Mouse (Mus musculus) testis, adult 2 months (tissue): ENCODE data around the gene Porcn. TPM values are rescaled to one million over a fixed set of nuclear protein-coding genes. Genes with fewer than 3 reads are reported as not detected.

Experiments used
- H3K27ac ChIP-seq: fragments of 200-500 bp; 2 replicates; pipeline ENCODE4 v1.5.1; 2012; ENCODE audit warnings: low read depth, low read length; ENCODE audit not compliant: control insufficient read depth, insufficient read depth
- H3K27me3 ChIP-seq: fragments of 200-500 bp; 2 replicates; pipeline ENCODE4 v1.6.1; 2012; ENCODE audit warnings: mild to moderate bottlenecking, low read length, moderate library complexity; ENCODE audit not compliant: control insufficient read depth, insufficient read depth
- H3K36me3 ChIP-seq: fragments of 200-500 bp; 2 replicates; pipeline ENCODE4 v1.6.1; 2012; ENCODE audit warnings: mild to moderate bottlenecking, low read length; ENCODE audit not compliant: control insufficient read depth, insufficient read depth
- H3K4me1 ChIP-seq: fragments of 200-500 bp; 2 replicates; pipeline ENCODE4 v1.6.1; 2012; ENCODE audit warnings: low read length; ENCODE audit not compliant: control insufficient read depth, insufficient read depth
- H3K4me3 ChIP-seq: fragments of 200-500 bp; 2 replicates; pipeline ENCODE4 v1.5.1; 2012; ENCODE audit warnings: low read depth, mild to moderate bottlenecking, low read length, moderate library complexity, mixed read lengths; ENCODE audit not compliant: control insufficient read depth
- CTCF ChIP-seq: fragments of 200-500 bp; IDR thresholded peaks from 2 replicates; pipeline ENCODE4 v1.5.1; 2012; ENCODE audit warnings: low read depth, mild to moderate bottlenecking, inconsistent platforms, low read length, moderate library complexity; ENCODE audit not compliant: control insufficient read depth, insufficient read depth, insufficient replicate concordance
- POLR2A ChIP-seq: fragments of 200-500 bp; IDR thresholded peaks from 2 replicates; pipeline ENCODE4 v1.6.1; 2012; ENCODE audit warnings: low read depth, mild to moderate bottlenecking, inconsistent platforms, low read length, moderate library complexity; ENCODE audit not compliant: control insufficient read depth
- polyA plus RNA-seq: library from polyadenylated mRNA; depleted of rRNA; stranded (reverse); fragments of >200 nt; gene quantifications from 2 replicates; pipeline ENCODE4 v1.2.3, GENCODE M21; 2012

Porcn gene
- polyA plus RNA-seq, 1 experiment = 20.0 TPM

GRCm38 (mm10) chrX:8247680-8248079, 41.4 kb upstream of the Porcn start:
- no peak for TF ChIP-seq CTCF
- TF ChIP-seq POLR2A = no peak
- H3K4me1 ChIP-seq = no peaks in the 10 kb centered on the region
- no peaks in the 10 kb centered on the region for H3K27me3 ChIP-seq
- no peak overlapping the region for H3K4me3 ChIP-seq
- H3K36me3 ChIP-seq = no peaks in the 10 kb centered on the region
- H3K27ac ChIP-seq = no peak overlapping the region

GRCm38 (mm10) chrX:8238804-8239395, 32.6 kb upstream of the Porcn start:
- no peak overlapping the region for H3K27ac ChIP-seq
- TF ChIP-seq CTCF (no peak), POLR2A (no peak)
- H3K36me3 ChIP-seq = no peaks in the 10 kb centered on the region
- no peak overlapping the region for H3K4me3 ChIP-seq
- H3K4me1 ChIP-seq = no peaks in the 10 kb centered on the region
- no peaks in the 10 kb centered on the region for H3K27me3 ChIP-seq

- Histone ChIP-seq H3K4me3 (no peak overlapping the region), H3K4me1 (no peaks in the 10 kb centered on the region), H3K36me3 (no peaks in the 10 kb centered on the region), H3K27ac (no peak overlapping the region), H3K27me3 (no peaks in the 10 kb centered on the region)
- no peak for TF ChIP-seq CTCF
- TF ChIP-seq POLR2A = no peak
Measured at GRCm38 (mm10) chrX:8236704-8237103, 30.4 kb upstream of the Porcn start.

GRCm38 (mm10) chrX:8233602-8234001, 27.3 kb upstream of the Porcn start:
- Histone ChIP-seq H3K27me3 (no peaks in the 10 kb centered on the region), H3K27ac (no peak overlapping the region), H3K4me3 (no peak overlapping the region), H3K36me3 (no peaks in the 10 kb centered on the region), H3K4me1 (no peaks in the 10 kb centered on the region)
- TF ChIP-seq POLR2A (no peak), CTCF (no peak)

GRCm38 (mm10) chrX:8230272-8230671, 23.9 kb upstream of the Porcn start:
- TF ChIP-seq POLR2A (no peak), CTCF (no peak)
- Histone ChIP-seq H3K27me3 (no peaks in the 10 kb centered on the region), H3K27ac (no peak overlapping the region), H3K4me3 (no peak overlapping the region), H3K4me1 (no peaks in the 10 kb centered on the region), H3K36me3 (no peaks in the 10 kb centered on the region)

DNA sequence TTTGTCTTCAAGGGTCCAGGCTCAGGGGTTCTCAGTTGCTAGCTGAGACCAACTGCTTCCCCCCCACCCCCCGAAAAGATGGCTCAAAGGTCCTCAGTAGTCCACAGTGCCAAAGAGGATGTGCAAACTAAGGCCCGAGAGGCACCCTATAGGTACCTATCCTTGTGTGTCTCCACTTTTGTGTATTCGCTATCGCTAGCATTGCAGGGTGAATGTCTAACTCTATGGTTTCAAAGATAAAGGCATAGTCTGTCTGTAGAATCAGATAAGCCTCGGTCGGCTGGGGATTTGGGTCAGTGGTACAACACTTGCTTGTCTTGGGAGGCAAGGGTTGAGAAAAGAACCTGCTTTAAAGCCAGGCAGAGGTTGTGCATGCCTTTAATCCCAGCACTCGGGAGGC, 17.1 kb upstream of the Porcn start:
- no peak overlapping the region for H3K27ac ChIP-seq
- no peak overlapping the region for H3K4me3 ChIP-seq
- no peaks in the 10 kb centered on the region for H3K4me1 ChIP-seq
- no peaks in the 10 kb centered on the region for H3K27me3 ChIP-seq
- no peak for TF ChIP-seq POLR2A
- TF ChIP-seq CTCF = no peak
- H3K36me3 ChIP-seq = no peaks in the 10 kb centered on the region

- Histone ChIP-seq H3K4me3 (no peak overlapping the region), H3K27me3 (no peaks in the 10 kb centered on the region), H3K4me1 (no peaks in the 10 kb centered on the region), H3K27ac (no peak overlapping the region; the same call in 1 of the 2 replicates), H3K36me3 (no peaks in the 10 kb centered on the region)
- TF ChIP-seq CTCF (no peak), POLR2A (no peak)
Measured at GRCm38 (mm10) chrX:8222678-8223421, 16.5 kb upstream of the Porcn start.
